Mouse (Mus musculus) forebrain, embryonic 13.5 days (tissue): ENCODE measurements around the gene Trnt1. TPM values are rescaled to one million over a fixed set of nuclear protein-coding genes. Genes with fewer than 3 reads are reported as not detected.

ENCODE experiments used
- ATAC-seq: fragments of 200-750 bp; cut with Nextera tagmentation; 2 replicates; pipeline ENCODE4 v1.8.0; 2017
- H3K27ac ChIP-seq: fragments of 300-500 bp; sonication (generic); 2 replicates; pipeline ENCODE4 v1.5.1; 2015; ENCODE audit warnings: inconsistent platforms, mild to moderate bottlenecking, moderate library complexity
- H3K27me3 ChIP-seq: fragments of 300-500 bp; sonication (generic); 2 replicates; pipeline ENCODE4 v1.6.1; 2015; ENCODE audit warnings: mild to moderate bottlenecking, inconsistent platforms
- H3K36me3 ChIP-seq: fragments of 300-500 bp; sonication (generic); 2 replicates; pipeline ENCODE4 v1.6.1; 2015; ENCODE audit warnings: mild to moderate bottlenecking, inconsistent platforms; ENCODE audit not compliant: poor library complexity, severe bottlenecking
- H3K4me1 ChIP-seq: fragments of 300-500 bp; sonication (generic); 2 replicates; pipeline ENCODE4 v1.6.1; 2015; ENCODE audit warnings: inconsistent platforms
- H3K4me2 ChIP-seq: fragments of 300-500 bp; sonication (generic); 2 replicates; pipeline ENCODE4 v1.6.1; 2015; ENCODE audit warnings: inconsistent platforms, mild to moderate bottlenecking, moderate library complexity
- H3K4me3 ChIP-seq: fragments of 300-500 bp; sonication (generic); 2 replicates; pipeline ENCODE4 v1.5.1; 2015; ENCODE audit warnings: mild to moderate bottlenecking, inconsistent platforms
- H3K9ac ChIP-seq: fragments of 300-500 bp; sonication (generic); 2 replicates; pipeline ENCODE4 v1.6.1; 2015; ENCODE audit warnings: mild to moderate bottlenecking, inconsistent platforms
- H3K9me3 ChIP-seq: fragments of 300-500 bp; sonication (generic); replicated peaks from 2 replicates; pipeline ENCODE4 v1.6.1; 2016; ENCODE audit warnings: inconsistent platforms
- WGBS: fragments of 180-500 bp; shearing (Covaris S2); methylation state at CpG from one replicate; pipeline ENCODE4 v1.1.7; 2015; 5-methylcytosine and 5-hydroxymethylcytosine counted together
- polyA plus RNA-seq: library from polyadenylated mRNA; unstranded; fragments of >200 nt; fragmentation: Nextera tagmentation; extraction: Ambion mirVana; gene quantifications from 2 replicates; pipeline ENCODE4 v1.2.1, GENCODE M21; 2015

Gene Trnt1
- polyA plus RNA-seq, 1 experiment from 2014 or later: 70.1 TPM

DNA sequence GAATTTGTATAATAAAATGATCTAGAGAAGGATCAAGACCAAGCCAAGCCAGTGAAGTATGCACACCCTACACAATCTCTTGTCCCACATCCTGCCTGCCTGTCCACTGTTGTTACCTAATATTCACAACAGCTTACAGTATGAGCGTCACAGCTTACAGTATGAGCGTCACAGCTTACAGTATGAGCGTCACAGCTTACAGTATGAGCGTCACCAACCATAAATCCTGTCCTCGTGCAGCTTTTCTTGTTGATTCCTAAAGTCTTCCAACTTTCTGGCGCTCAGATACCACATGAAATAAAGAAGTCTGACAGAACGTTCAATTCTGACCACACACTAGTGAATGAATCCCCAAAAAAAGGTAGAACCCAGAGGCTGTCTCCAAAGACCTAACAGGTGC is 24.2 kb downstream of the Trnt1 start:
- Histone ChIP-seq H3K36me3 (peaks cover 42% of the 10 kb centered on the region), H3K4me1 (no peaks in the 10 kb centered on the region), H3K4me3 (no peak overlapping the region), H3K27ac (no peak overlapping the region), H3K9ac (no peak overlapping the region), H3K27me3 (no peaks in the 10 kb centered on the region), H3K4me2 (no peak overlapping the region), H3K9me3 (no peaks in the 10 kb centered on the region)
- 93% methylated on average over 7 of the region's 7 CpGs for WGBS
- no peak for ATAC-seq

DNA sequence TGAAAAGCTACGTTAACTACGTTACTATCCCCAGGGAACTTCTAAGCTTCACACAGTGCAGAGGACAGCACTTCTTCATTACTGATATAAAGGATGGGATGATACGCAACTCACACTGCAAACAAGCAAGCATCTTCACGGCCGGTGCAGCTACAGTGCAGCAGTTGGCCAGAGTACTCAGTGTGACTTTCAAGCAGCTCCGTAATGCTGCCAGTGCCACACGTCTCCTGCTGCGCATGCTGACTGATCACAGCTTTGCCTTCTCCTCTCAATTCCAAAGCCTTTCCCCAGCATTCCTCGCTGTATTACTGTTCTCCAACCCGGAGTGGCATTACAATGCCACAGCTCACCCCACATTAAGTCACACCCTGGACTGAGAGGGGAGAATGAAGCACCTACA is 24.7 kb downstream of the Trnt1 start:
- WGBS: 96% methylated on average over 10 of the region's 10 CpGs
- H3K9ac ChIP-seq: no peak overlapping the region
- H3K36me3 ChIP-seq: peaks cover 38% of the 10 kb centered on the region
- no peak overlapping the region for H3K4me3 ChIP-seq
- no peaks in the 10 kb centered on the region for H3K27me3 ChIP-seq
- peaks cover 4% of the 10 kb centered on the region for H3K4me1 ChIP-seq
- no peaks in the 10 kb centered on the region for H3K9me3 ChIP-seq
- H3K27ac ChIP-seq: no peak overlapping the region
- no peak overlapping the region for H3K4me2 ChIP-seq
- ATAC-seq: no peak

DNA sequence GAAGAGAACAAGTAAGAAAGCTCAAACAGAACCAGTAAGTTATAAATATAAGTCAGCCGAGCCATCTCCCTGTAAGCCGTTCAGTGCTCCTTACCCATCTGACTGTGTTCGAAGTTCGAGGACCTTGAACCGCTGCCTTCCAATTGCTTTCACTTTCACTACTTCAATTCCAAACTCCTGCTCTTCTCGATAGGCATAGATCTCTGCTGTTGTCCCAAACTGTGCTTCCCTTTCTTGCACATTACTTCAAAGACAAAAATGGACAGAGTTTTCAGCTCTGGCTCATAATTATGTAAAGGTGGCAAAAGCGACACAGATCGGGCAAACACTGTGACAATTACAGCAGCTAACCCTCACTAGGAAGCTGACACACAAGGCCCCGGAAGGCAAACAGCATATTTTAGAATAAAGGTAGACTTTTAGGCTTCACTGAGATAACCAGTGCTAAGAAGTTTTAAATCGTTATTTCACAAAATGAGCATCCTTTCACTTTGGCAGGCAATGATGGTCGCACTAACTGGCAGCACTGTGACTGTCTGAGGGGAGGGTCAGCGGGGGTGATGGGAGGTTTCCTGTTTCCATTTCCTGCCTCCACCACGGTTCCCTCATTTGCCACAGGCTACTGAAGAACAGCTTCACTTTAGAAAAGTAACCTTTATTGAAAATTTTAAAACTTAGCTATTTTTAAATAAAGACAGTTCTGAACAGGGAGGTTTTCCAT is 25.3 kb downstream of the Trnt1 start:
- ATAC-seq: no peak
- Histone ChIP-seq H3K36me3 (peaks cover 34% of the 10 kb centered on the region), H3K9me3 (no peaks in the 10 kb centered on the region), H3K4me1 (peaks cover 11% of the 10 kb centered on the region), H3K9ac (no peak overlapping the region), H3K4me3 (no peak overlapping the region), H3K4me2 (no peak overlapping the region), H3K27ac (no peak overlapping the region), H3K27me3 (no peaks in the 10 kb centered on the region)
- WGBS: 93% methylated on average over 13 of the region's 13 CpGs

DNA sequence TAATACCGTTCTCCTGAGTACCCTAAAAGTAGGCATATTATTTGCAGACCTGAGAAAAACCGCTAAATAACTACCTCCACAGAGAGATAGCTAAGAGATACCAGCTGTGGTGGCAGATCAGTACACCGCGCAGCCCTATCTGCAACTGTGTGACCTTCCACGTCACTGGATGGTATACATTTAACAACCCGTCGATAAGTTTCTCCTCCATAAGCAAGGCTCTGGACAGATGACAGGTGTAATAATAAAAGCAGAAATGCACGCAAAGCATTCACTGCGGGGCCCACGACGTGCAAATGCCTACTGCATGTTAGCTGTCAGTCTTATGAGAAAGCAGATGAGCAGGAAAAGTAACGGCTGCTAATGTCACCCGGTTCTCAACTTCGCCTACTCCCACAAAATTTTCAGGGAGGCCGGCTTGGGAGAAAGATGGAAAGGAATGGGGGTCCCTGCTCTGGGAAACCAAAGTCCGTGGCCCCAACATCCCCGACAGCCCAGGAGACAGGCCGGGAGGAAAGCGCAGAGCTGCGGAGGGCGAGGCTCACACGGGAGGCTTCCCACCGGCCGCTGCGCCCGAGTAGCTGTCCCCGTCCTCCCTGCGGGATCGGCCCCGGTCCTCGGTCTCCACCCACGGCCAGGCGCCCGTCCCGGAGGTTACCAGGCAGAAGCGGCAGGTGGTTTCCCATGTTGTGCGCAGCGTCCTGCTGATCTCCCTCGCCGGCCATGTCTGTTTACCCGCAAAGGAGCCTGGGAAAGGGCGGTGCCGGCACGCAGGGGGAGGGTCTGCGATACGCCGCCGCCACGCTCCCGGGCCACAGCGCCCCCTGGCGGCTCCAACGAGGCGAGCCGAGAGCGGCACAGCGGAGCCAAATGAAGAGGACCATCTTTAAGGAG is 30.7 kb downstream of the Trnt1 start, which contains the start of gene Crbn:
TSS of gene Crbn (minus strand) at position 745 of the 894 bp plus-strand sequence.
- H3K9ac ChIP-seq: peak within 1 kb of the TSS; percentile 74
- H3K27ac ChIP-seq: no peak within 1 kb of the TSS
- H3K4me3 ChIP-seq: peak within 1 kb of the TSS; percentile 61
- H3K27me3 ChIP-seq: no peaks in the 10 kb centered on the region
- WGBS: 3% methylated on average over 57 of the region's 57 CpGs
- H3K36me3 ChIP-seq: peaks cover 6% of the 10 kb centered on the region
- H3K4me2 ChIP-seq: peak within 1 kb of the TSS; percentile 94
- peak; percentile 97 for ATAC-seq
- H3K4me1 ChIP-seq: peaks cover 13% of the 10 kb centered on the region
- no peaks in the 10 kb centered on the region for H3K9me3 ChIP-seq

DNA sequence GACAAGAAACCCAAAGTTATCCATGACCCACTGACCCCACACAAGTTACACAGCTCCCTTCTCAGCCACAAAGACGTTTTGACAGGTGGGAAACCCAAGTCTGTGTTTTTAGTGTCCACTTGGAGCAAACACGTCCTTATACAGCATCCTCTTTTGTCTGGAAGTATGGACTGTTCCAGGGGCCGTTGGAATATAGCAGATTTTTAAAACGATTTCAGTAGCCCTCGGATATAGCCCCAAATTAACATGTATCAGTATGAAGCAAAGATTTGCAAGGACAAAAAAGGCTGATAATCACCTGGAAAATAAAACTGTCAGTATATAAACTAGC is 31.3 kb downstream of the Trnt1 start:
- H3K36me3 ChIP-seq: no peaks in the 10 kb centered on the region
- no peaks in the 10 kb centered on the region for H3K27me3 ChIP-seq
- peak overlapping the region; percentile 94 for H3K4me2 ChIP-seq
- H3K9ac ChIP-seq: no peak overlapping the region
- H3K4me3 ChIP-seq: peak overlapping the region; percentile 61
- WGBS: 60% methylated on average over 5 of the region's 5 CpGs
- H3K4me1 ChIP-seq: peaks cover 13% of the 10 kb centered on the region
- H3K27ac ChIP-seq: no peak overlapping the region
- H3K9me3 ChIP-seq: no peaks in the 10 kb centered on the region
- no peak for ATAC-seq

DNA sequence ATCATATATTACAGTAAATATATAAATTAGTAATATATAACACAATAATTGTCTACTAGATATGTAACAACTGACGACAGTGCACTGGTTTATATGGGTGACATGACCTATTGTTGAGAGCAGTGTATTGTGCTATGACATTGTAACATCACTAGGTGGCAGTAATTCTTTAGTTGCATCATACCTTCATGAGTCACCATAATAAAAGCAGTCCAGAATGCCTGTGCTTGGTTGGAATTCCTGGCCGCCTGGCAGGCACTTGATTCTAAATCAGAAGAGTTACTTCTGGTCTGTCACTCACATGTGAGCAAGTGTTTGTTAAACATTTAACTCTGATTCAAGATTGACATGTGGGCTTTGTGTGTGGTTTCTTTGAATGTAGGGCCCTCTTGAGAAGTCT is 36.0 kb downstream of the Trnt1 start:
- no peak overlapping the region for H3K9ac ChIP-seq
- H3K27ac ChIP-seq: no peak overlapping the region
- no peak overlapping the region for H3K4me3 ChIP-seq
- H3K4me2 ChIP-seq: no peak overlapping the region
- ATAC-seq: peak; percentile 29; the same call in 1 of the 2 replicates
- H3K9me3 ChIP-seq: no peaks in the 10 kb centered on the region
- H3K36me3 ChIP-seq: no peaks in the 10 kb centered on the region
- H3K27me3 ChIP-seq: no peaks in the 10 kb centered on the region
- no peaks in the 10 kb centered on the region for H3K4me1 ChIP-seq
- WGBS: 25% methylated on average over 2 of the region's 2 CpGs

DNA sequence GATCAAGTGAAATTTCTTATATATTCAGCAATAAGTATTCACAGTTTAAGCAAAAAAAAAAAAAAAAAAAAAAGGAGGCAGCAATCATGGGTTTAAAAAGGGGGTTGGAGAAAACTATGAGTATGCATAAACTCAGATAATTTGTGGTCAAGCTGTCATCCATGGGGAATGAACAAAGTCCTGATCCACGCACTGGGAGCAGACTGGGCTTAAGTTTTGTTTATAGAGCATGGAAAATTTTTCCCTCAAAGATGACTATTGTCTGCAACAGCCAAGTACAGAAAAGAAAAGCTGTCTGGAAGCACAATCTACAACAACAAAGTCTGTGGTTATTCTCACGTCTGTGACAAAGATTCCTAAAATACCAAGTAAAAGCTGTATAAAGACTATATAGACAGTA is 40.2 kb downstream of the Trnt1 start:
- WGBS: 75% methylated on average over 2 of the region's 2 CpGs
- H3K27ac ChIP-seq: no peak overlapping the region
- H3K4me3 ChIP-seq: no peak overlapping the region
- H3K36me3 ChIP-seq: no peaks in the 10 kb centered on the region
- H3K4me1 ChIP-seq: no peaks in the 10 kb centered on the region
- H3K27me3 ChIP-seq: no peaks in the 10 kb centered on the region
- no peak overlapping the region for H3K4me2 ChIP-seq
- H3K9ac ChIP-seq: no peak overlapping the region
- ATAC-seq: no peak
- no peaks in the 10 kb centered on the region for H3K9me3 ChIP-seq

DNA sequence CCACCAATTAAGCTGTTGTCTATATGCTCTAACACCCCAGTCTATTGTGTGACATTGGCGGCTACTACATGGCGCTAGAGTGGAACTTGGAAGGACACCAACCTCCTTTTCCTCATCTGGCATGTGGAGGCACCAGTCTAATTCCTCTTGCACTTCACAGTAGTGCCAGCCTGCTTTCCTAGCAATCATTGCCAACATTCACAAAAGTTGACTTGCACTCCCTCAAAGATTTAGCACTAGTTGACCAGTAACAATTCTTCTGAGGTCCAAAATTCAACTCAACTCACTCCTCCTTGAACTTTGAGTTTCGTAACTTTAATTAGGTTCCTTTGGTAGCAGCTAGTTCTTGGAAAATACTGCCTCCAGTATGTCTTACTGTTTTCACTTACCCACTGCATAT is 41.8 kb downstream of the Trnt1 start:
- no peaks in the 10 kb centered on the region for H3K36me3 ChIP-seq
- ATAC-seq: no peak
- H3K27me3 ChIP-seq: no peaks in the 10 kb centered on the region
- 93% methylated on average over 3 of the region's 3 CpGs for WGBS
- H3K9me3 ChIP-seq: no peaks in the 10 kb centered on the region
- H3K4me1 ChIP-seq: no peaks in the 10 kb centered on the region
- H3K4me2 ChIP-seq: no peak overlapping the region
- H3K4me3 ChIP-seq: no peak overlapping the region
- H3K27ac ChIP-seq: no peak overlapping the region
- H3K9ac ChIP-seq: no peak overlapping the region

DNA sequence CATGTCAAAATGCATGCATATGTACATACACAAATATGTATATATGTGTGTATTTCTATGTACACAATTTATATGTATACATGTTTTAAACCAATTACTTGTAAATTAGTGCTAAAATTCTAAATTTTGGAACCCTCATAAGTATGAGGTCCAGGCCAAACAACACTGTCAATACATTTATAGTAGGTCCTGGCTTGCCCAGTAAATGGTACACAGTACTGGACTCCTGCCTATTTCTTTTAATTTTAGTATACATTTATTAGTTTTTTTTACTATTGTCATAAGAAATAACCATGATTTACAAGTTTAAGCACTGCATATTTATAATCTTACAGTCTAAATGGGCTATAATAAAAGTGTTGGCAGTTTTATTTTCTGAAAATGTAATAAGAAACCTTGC is 50.3 kb downstream of the Trnt1 start:
- Histone ChIP-seq H3K4me1 (no peaks in the 10 kb centered on the region), H3K4me2 (no peak overlapping the region), H3K9me3 (no peaks in the 10 kb centered on the region), H3K9ac (no peak overlapping the region), H3K4me3 (no peak overlapping the region), H3K27ac (no peak overlapping the region), H3K27me3 (no peaks in the 10 kb centered on the region), H3K36me3 (no peaks in the 10 kb centered on the region)
- no peak for ATAC-seq

DNA sequence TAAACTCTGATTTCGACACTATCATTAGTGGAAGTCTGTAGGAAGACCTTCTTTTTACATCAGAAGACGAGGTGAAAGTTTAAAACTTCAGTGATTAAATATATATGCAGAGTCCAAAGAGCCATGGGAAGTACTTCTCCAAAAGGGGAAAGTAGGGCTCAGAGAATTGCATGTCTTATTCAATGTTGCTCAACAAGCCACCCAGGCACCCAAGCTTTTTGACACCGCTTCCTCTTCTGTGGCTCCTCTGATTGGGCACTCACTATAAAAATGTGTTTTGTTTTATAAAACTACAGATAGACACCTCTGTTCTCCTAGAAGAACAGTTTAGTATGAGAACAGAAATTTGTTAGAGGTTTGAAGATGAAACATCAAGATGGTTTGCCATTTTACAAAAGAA is 51.0 kb downstream of the Trnt1 start:
- Histone ChIP-seq H3K9ac (no peak overlapping the region), H3K27me3 (no peaks in the 10 kb centered on the region), H3K9me3 (no peaks in the 10 kb centered on the region), H3K4me3 (no peak overlapping the region), H3K27ac (no peak overlapping the region), H3K4me2 (no peak overlapping the region), H3K4me1 (no peaks in the 10 kb centered on the region), H3K36me3 (no peaks in the 10 kb centered on the region)
- ATAC-seq: no peak
- WGBS: 84% methylated on average over 3 of the region's 3 CpGs

DNA sequence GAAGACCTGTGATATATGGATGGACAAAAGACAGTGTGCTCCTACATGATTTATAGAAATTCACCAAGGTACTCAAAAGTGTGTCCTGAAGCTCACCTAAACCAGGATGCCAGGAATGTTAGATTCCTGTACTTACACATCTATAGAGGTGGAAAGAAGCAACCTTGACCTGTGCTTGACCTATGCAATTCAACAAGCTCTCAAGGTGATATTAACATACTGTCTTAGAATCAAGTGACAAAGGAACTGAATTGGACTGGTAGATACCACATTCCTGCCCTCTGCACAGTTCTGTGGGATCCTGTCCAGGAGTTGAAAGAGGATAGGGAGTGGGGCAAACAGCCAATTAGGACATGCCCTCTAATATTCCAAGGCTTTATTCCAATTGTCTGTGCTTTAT is 51.6 kb downstream of the Trnt1 start:
- no peak overlapping the region for H3K9ac ChIP-seq
- H3K36me3 ChIP-seq: no peaks in the 10 kb centered on the region
- H3K4me3 ChIP-seq: no peak overlapping the region
- no peaks in the 10 kb centered on the region for H3K27me3 ChIP-seq
- no peaks in the 10 kb centered on the region for H3K9me3 ChIP-seq
- no peaks in the 10 kb centered on the region for H3K4me1 ChIP-seq
- H3K27ac ChIP-seq: no peak overlapping the region
- ATAC-seq: no peak
- no peak overlapping the region for H3K4me2 ChIP-seq

DNA sequence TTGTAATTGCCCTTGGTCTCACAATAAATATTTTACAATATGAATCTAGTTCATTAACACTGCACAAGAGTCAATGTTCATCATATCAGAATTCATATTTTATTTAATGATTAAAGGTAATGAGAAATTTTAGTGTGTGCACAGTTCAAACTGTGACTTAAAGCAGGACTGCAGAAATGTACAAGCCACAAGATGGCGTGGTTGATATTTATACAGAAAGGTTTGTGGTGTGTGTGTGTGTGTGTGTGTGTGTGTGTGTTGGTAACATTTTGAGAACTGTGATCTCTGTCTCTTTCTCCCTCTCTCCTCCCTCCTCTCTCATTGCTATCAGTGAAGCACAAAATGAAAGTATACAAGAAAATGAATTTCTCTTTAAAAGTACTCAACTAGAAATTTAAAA is 53.4 kb downstream of the Trnt1 start:
- Histone ChIP-seq H3K4me1 (no peaks in the 10 kb centered on the region), H3K4me3 (no peak overlapping the region), H3K36me3 (no peaks in the 10 kb centered on the region), H3K27me3 (no peaks in the 10 kb centered on the region), H3K9ac (no peak overlapping the region), H3K27ac (no peak overlapping the region), H3K4me2 (no peak overlapping the region), H3K9me3 (no peaks in the 10 kb centered on the region)
- WGBS: 61% methylated on average over 1 of the region's 1 CpGs
- ATAC-seq: peak; percentile 69; the same call in 1 of the 2 replicates
